Mouse (Mus musculus): ENCODE results near the gene Gm3043. TPM values are rescaled to one million over a fixed set of nuclear protein-coding genes. Genes with fewer than 3 reads are reported as not detected.

Gene Gm3043
- not detected for polyA plus RNA-seq (2014; fragmentation: Illumina TruSeq; extraction: RNeasy Lipid Tissue Mini Kit (QIAGEN cat#74804); ENCODE audit: low read depth, low replicate concordance)

DNA sequence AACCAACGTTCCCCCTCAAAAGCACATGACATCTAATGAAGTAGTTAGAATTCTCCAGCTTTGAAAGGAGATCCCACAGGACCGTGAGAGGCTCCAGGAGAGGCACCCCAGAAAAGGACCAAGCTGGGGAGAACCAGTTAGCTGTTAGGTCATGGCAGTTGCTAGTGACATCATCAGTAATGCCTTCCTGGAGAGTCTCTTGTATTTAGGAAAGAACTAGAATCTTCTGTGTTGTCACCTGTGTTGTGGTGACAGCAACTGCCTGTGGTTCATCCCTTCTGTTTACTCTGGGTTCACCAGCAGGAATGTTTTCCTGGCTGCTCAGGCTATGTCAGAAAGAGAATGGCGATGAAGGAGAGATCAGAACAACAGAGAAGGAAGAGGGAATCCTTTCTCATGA lies at the start of gene Gm3043:
Gene Gm3043 (plus strand): TSS at position 301 of the 400 bp plus-strand sequence.

DNA sequence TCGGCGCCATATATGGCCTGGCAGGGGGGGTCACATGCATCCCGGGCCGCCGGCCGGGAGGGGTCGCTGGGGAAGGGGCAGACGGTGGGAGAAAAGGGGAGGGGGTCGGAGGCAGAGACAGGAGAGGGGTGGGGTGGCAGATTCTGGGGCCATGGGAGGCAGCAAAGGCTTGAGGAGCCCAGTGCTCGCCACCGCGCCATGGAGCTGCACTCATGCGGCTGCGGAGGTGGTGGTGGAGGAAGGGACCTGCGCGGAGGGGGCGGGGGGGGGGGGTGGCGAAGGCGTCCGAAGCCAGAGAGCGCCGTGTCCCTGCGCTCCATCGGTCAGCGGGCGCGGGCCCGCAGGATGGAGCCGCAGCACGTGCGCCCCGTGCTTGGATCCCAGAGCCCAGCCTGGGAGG lies 36.9 kb upstream of the Gm3043 start, which contains the start of gene Gm3020:
Gene Gm3020 (plus strand): TSS at position 301 of the 400 bp plus-strand sequence.

Other genes starting within 250 kb of the Gm3043 start
- gene Gm10408, start 239.4 kb upstream of the Gm3043 start, polyA plus RNA-seq (2014; fragmentation: Illumina TruSeq; extraction: RNeasy Lipid Tissue Mini Kit (QIAGEN cat#74804); ENCODE audit: low read depth, low replicate concordance): not detected
- gene Gm3012, start 54.3 kb upstream of the Gm3043 start, polyA plus RNA-seq (2014; fragmentation: Illumina TruSeq; extraction: RNeasy Lipid Tissue Mini Kit (QIAGEN cat#74804); ENCODE audit: low read depth, low replicate concordance): not detected
- 0.63 TPM for gene Gm3020, start 36.8 kb upstream of the Gm3043 start, polyA plus RNA-seq (2014; fragmentation: Illumina TruSeq; extraction: RNeasy Lipid Tissue Mini Kit (QIAGEN cat#74804); ENCODE audit: low read depth, low replicate concordance)
- gene Gm3002, start 121.3 kb downstream of the Gm3043 start, polyA plus RNA-seq (2014; fragmentation: Illumina TruSeq; extraction: RNeasy Lipid Tissue Mini Kit (QIAGEN cat#74804); ENCODE audit: low read depth, low replicate concordance): not detected
- gene Gm3033, start 157.5 kb downstream of the Gm3043 start, polyA plus RNA-seq (2014; fragmentation: Illumina TruSeq; extraction: RNeasy Lipid Tissue Mini Kit (QIAGEN cat#74804); ENCODE audit: low read depth, low replicate concordance): not detected
- gene Gm2916, start 195.4 kb downstream of the Gm3043 start, polyA plus RNA-seq (2014; fragmentation: Illumina TruSeq; extraction: RNeasy Lipid Tissue Mini Kit (QIAGEN cat#74804); ENCODE audit: low read depth, low replicate concordance): not detected
- not detected for gene Gm3029, start 243.0 kb downstream of the Gm3043 start, polyA plus RNA-seq (2014; fragmentation: Illumina TruSeq; extraction: RNeasy Lipid Tissue Mini Kit (QIAGEN cat#74804); ENCODE audit: low read depth, low replicate concordance)

Data from sigmoid colon, adult 10 weeks (tissue).